Mouse (Mus musculus) forebrain, embryonic 11.5 days (tissue): ENCODE measurements at regions not wholly inside any gene's neighbourhood (a gene's known extent, or its start where the extent isn't known, plus 50 kb on each side); places are given as distances from the start of the nearest gene placed in this dataset.
A peak's percentile ranks its signal among the peaks of the same experiment; 100 is the strongest.

Experiments used
- ATAC-seq: fragments of 200-750 bp; cut with Nextera tagmentation; replicated peaks from 2 replicates; pipeline ENCODE4 v1.8.0; 2017; ENCODE audit warnings: moderate TSS enrichment; ENCODE audit not compliant: low FRiP score
- DNase-seq: peaks from one replicate; pipeline ENCODE4 v3.0.0-alpha.2; 2017; ENCODE audit warnings: low spot score
- H3K27ac ChIP-seq: fragments of 300-500 bp; sonication (generic); 2 replicates; pipeline ENCODE4 v1.5.1; 2014; ENCODE audit warnings: low read depth, low read length
- H3K27me3 ChIP-seq: fragments of 300-500 bp; sonication (generic); 2 replicates; pipeline ENCODE4 v1.6.1; 2014; ENCODE audit warnings: mild to moderate bottlenecking, low read length, mixed read lengths; ENCODE audit not compliant: control insufficient read depth, insufficient read depth
- H3K36me3 ChIP-seq: fragments of 300-500 bp; sonication (generic); 2 replicates; pipeline ENCODE4 v1.6.1; 2014; ENCODE audit warnings: mild to moderate bottlenecking, low read length, moderate library complexity, mixed read lengths; ENCODE audit not compliant: control insufficient read depth, insufficient read depth
- H3K4me1 ChIP-seq: fragments of 300-500 bp; sonication (generic); replicated peaks from 2 replicates; pipeline ENCODE4 v1.6.1; 2014; ENCODE audit warnings: low read length, mixed read lengths; ENCODE audit not compliant: control insufficient read depth, insufficient read depth
- H3K4me2 ChIP-seq: fragments of 300-500 bp; sonication (generic); 2 replicates; pipeline ENCODE4 v1.6.1; 2014; ENCODE audit warnings: low read depth, mild to moderate bottlenecking, low read length, moderate library complexity, mixed read lengths; ENCODE audit not compliant: severe bottlenecking
- H3K4me3 ChIP-seq: fragments of 300-500 bp; sonication (generic); 2 replicates; pipeline ENCODE4 v1.5.1; 2014; ENCODE audit warnings: low read depth, low read length
- H3K9ac ChIP-seq: fragments of 300-500 bp; sonication (generic); 2 replicates; pipeline ENCODE4 v1.6.1; 2014; ENCODE audit warnings: low read length
- H3K9me3 ChIP-seq: fragments of 300-500 bp; sonication (generic); 2 replicates; pipeline ENCODE4 v1.6.1; 2016; ENCODE audit warnings: low read length, mixed read lengths; ENCODE audit not compliant: control insufficient read depth
- WGBS: fragments of 180-500 bp; shearing (Covaris S2); extraction: QIAGEN DNeasy Blood & Tissue Kit; methylation state at CpG from one replicate; pipeline ENCODE4 v1.1.7; 2014; 5-methylcytosine and 5-hydroxymethylcytosine counted together

DNA sequence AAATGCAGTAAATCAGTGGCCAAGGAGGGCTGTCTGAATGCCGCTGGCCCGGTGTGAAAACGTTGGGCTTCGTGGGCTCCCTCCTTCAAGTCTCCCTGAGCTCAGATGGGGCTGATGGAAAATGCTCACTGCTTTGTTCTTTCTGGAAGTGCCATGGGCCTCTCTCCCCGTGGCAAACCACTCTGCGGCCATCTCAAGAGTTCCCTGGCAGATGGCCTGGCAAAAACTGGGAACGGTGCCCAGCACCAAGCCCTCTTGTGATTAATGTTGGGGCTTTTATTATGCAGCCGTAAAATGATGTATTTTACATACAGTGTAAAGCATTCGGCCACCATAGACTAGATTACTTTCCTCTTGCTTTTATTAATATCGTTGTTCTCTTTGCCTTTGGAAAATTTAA, 278.9 kb upstream of the Kcnab2 start:
- H3K4me1 ChIP-seq = no peaks in the 10 kb centered on the region
- no peak overlapping the region for H3K27ac ChIP-seq
- no peak overlapping the region for H3K4me3 ChIP-seq
- DNase-seq = no peak
- H3K9ac ChIP-seq = no peak overlapping the region
- no peaks in the 10 kb centered on the region for H3K27me3 ChIP-seq
- ATAC-seq = no peak
- no peak overlapping the region for H3K4me2 ChIP-seq
- H3K36me3 ChIP-seq = no peaks in the 10 kb centered on the region
- no peaks in the 10 kb centered on the region for H3K9me3 ChIP-seq
- WGBS = 88% methylated on average over 10 of the region's 10 CpGs

DNA sequence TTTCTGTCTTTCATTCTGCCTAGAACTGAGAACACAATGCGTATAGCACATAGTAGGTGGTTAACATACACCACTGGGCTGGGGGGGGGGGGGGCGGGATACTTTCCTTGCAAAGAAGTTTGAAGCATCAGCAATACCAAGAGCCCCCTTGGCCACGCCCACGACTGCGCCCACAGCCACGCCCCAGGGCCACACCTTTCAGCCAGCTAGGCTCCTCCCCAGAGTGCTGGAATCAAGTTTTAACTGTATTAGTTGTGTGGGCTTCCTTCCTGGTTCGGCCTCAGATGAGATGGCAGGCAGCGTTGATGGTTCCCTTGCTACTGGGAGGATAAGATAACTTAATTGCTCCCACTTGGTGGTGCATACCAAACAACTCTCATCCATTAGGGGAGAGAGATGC, 278.1 kb upstream of the Kcnab2 start:
- H3K36me3 ChIP-seq = no peaks in the 10 kb centered on the region
- H3K4me1 ChIP-seq = no peaks in the 10 kb centered on the region
- H3K9me3 ChIP-seq = no peaks in the 10 kb centered on the region
- WGBS = 90% methylated on average over 8 of the region's 8 CpGs
- DNase-seq = no peak
- no peak for ATAC-seq
- no peak overlapping the region for H3K4me2 ChIP-seq
- no peak overlapping the region for H3K27ac ChIP-seq
- no peaks in the 10 kb centered on the region for H3K27me3 ChIP-seq
- no peak overlapping the region for H3K4me3 ChIP-seq
- no peak overlapping the region for H3K9ac ChIP-seq

DNA sequence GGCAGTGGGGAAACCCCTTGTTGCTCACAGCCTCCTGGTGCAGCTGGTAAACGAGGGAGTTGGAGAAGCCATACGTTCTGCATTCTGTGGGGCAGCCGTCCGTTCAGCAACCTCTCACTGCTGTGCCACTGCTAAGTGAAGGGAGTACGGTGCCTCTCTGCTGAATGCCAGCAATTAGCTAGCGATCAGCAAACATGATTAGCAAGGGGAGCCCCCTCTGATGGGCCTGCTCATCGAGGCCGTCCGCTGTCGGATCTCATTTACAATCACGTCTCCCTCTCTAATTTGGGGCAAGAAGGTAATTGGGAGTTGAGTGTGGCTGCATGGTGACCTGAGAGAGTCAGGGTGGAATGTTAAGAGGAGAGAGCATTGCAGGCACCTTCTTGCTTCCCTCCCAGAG, 266.7 kb upstream of the Kcnab2 start:
- WGBS = 15% methylated on average over 11 of the region's 11 CpGs
- ATAC-seq (no peak), DNase-seq (no peak)
- Histone ChIP-seq H3K27me3 (no peaks in the 10 kb centered on the region), H3K36me3 (no peaks in the 10 kb centered on the region), H3K9ac (no peak overlapping the region), H3K9me3 (no peaks in the 10 kb centered on the region), H3K4me1 (peaks cover 2% of the 10 kb centered on the region; the same call in 1 of the 2 replicates), H3K27ac (no peak overlapping the region), H3K4me3 (no peak overlapping the region), H3K4me2 (no peak overlapping the region)

DNA sequence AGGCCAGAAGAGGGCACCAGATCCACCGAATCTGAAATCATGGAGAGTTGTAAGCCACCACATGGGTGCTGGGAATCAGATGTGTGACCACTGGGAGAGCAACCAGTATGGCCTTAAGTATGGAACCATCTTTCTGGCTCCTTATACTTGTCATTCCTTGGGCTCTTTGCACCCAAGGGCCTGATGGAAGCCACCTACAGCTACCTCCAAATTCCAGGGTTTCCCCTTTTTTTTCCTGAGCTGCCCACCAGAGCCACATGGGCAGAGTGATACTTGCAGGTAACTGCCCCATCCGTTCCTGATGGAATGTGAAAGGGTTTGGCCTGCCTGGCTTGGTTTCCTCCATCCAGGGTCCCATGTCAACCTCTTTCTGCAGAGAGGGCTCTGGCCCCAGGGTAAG, 255.3 kb upstream of the Kcnab2 start:
- no peak overlapping the region for H3K9ac ChIP-seq
- ATAC-seq = no peak
- H3K4me3 ChIP-seq = no peak overlapping the region
- no peak for DNase-seq
- H3K27ac ChIP-seq = no peak overlapping the region
- H3K4me1 ChIP-seq = 0 out of 2 replicates have a peak, but pooled peaks cover 2% of the 10 kb centered on the region
- 88% methylated on average over 2 of the region's 2 CpGs for WGBS
- H3K27me3 ChIP-seq = no peaks in the 10 kb centered on the region
- no peak overlapping the region for H3K4me2 ChIP-seq
- H3K36me3 ChIP-seq = no peaks in the 10 kb centered on the region
- no peaks in the 10 kb centered on the region; the same call in 1 of the 2 replicates for H3K9me3 ChIP-seq

DNA sequence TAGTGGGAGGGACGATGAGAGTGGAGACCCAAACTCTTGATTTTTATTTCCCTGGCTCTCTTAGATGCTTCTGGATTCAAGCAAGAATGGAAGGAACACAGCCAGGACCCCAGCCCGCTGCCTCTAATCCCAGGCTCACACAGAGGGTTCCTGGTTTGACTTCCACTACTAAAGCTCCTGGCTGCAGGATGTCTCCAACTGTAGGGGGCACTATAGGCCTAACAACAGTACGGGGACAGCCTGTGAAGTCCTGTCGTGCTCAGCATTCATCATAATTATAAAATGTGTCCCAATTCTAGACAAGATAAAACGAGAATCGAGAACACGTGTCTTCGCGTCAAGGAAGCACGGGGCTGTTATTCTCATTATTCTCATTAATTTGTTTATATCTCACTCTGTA, 254.3 kb upstream of the Kcnab2 start:
- Histone ChIP-seq H3K4me3 (no peak overlapping the region), H3K4me2 (no peak overlapping the region), H3K9ac (no peak overlapping the region), H3K27me3 (no peaks in the 10 kb centered on the region), H3K9me3 (no peaks in the 10 kb centered on the region; the same call in 1 of the 2 replicates), H3K4me1 (0 out of 2 replicates have a peak, but pooled peaks cover 2% of the 10 kb centered on the region), H3K36me3 (no peaks in the 10 kb centered on the region), H3K27ac (no peak overlapping the region)
- no peak for ATAC-seq
- 75% methylated on average over 10 of the region's 10 CpGs for WGBS
- no peak for DNase-seq

DNA sequence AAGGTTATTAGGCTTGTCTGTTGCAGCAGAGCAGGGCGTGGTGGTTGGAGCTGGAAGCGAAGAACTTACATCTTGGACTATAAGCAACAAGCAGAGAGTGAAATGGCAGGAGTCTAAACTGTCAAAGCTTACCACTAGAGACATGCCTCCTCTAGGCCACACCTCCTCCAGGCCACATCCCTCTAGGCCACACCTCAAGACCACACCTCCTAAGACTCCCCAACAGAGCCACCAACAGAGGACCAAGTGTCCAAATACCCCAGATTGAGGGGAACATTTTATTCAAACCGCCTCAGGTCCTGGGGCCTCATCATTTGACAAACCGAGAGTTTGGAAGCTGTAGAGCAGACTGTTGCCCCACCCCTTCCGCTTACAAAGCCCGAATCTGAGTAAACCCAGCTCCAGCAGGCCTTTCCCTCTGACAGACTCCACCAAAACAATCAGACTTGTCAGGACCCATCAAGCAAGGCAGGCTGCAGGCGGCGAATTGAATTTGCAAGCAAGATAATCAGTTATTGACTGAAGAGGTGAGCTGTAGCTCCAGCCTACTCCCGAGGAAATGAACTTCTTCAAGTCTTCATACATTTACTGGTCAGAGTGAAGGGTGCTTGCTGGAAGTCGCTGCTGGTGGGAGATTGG, 253.5 kb upstream of the Kcnab2 start:
- H3K27ac ChIP-seq = no peak overlapping the region
- no peak overlapping the region for H3K9ac ChIP-seq
- WGBS = 50% methylated on average over 10 of the region's 10 CpGs
- H3K4me1 ChIP-seq = 0 out of 2 replicates have a peak, but pooled peaks cover 2% of the 10 kb centered on the region
- H3K9me3 ChIP-seq = no peaks in the 10 kb centered on the region; the same call in 1 of the 2 replicates
- no peak overlapping the region for H3K4me3 ChIP-seq
- ATAC-seq = no peak
- H3K36me3 ChIP-seq = no peaks in the 10 kb centered on the region
- H3K4me2 ChIP-seq = no peak overlapping the region
- no peak for DNase-seq
- H3K27me3 ChIP-seq = no peaks in the 10 kb centered on the region

DNA sequence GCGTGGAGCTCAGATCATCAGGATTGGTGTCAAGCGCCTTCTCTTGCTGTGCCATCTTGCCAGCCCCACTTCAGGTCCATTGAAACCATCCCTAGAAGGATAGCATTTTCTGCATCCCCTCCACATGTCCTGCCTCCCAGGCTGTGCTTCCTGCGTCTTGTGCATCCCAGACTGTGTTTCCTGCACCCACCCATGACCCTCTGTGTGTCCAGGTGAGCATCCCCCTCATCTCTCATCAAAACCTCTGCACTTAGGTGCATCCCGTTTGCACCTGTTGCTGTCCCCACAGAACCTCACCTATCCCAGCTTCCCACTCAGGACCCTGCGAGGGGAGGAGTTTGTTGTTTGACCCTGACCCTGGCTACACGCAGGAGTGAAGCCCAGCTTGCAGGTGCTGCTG, 251.8 kb upstream of the Kcnab2 start:
- no peak for ATAC-seq
- Histone ChIP-seq H3K27ac (no peak overlapping the region), H3K27me3 (no peaks in the 10 kb centered on the region), H3K4me3 (no peak overlapping the region), H3K9me3 (no peaks in the 10 kb centered on the region; the same call in 1 of the 2 replicates), H3K36me3 (no peaks in the 10 kb centered on the region), H3K9ac (no peak overlapping the region), H3K4me1 (peaks cover 8% of the 10 kb centered on the region; the same call in 1 of the 2 replicates), H3K4me2 (no peak overlapping the region)
- WGBS = 90% methylated on average over 6 of the region's 6 CpGs
- no peak for DNase-seq

DNA sequence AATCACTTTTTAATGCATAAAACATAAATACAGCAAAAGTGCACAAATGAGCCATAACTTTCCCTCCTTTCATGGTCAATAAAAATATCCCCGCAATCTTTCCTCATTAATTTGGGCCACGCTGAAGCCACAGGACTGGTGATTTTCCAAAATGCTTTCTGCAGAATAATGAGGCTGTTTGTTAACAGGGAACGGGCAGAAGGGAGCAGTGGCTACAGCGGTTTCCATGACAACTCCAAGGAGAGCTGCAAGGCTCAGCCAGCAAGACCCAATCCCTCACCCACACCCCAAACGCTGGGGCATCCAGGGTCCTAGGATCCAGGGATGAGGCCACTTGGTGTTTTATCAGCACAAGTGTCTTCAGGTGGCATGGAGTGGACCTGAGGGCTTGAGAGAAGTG, 248.2 kb upstream of the Kcnab2 start:
- no peaks in the 10 kb centered on the region for H3K36me3 ChIP-seq
- 22% methylated on average over 5 of the region's 5 CpGs for WGBS
- H3K27me3 ChIP-seq = no peaks in the 10 kb centered on the region
- H3K27ac ChIP-seq = no peak overlapping the region
- H3K9me3 ChIP-seq = no peaks in the 10 kb centered on the region
- H3K4me3 ChIP-seq = no peak overlapping the region
- H3K9ac ChIP-seq = no peak overlapping the region
- no peak for ATAC-seq
- no peak overlapping the region for H3K4me2 ChIP-seq
- H3K4me1 ChIP-seq = peaks cover 8% of the 10 kb centered on the region; the same call in 1 of the 2 replicates
- peak; percentile 73 for DNase-seq

DNA sequence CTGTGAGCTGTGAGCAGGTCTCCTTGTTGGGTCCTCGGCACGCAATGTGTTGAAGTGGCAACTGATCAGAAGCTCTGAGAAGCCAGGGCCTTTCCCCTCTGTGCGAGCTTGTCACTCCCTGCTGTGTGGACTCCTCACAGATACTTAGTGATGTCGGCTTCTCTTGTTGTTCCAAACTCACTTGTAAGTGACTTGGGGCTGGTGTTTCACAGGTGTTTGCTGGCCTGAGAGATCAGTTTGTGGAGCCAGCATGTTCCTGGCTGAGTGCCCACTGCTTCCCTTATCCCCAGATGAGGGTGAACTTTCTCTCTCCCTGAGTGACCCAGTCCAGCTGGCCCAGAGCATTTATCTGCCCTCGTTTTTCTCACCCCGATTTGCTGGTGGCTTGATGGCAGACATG, 247.8 kb upstream of the Kcnab2 start:
- ATAC-seq (no peak), DNase-seq (no peak)
- 47% methylated on average over 6 of the region's 6 CpGs for WGBS
- Histone ChIP-seq H3K36me3 (no peaks in the 10 kb centered on the region), H3K9me3 (no peaks in the 10 kb centered on the region), H3K27ac (no peak overlapping the region), H3K9ac (no peak overlapping the region), H3K4me2 (no peak overlapping the region), H3K4me3 (no peak overlapping the region), H3K4me1 (peaks cover 8% of the 10 kb centered on the region; the same call in 1 of the 2 replicates), H3K27me3 (no peaks in the 10 kb centered on the region)
